Mouse (Mus musculus) MEL (cell line): ENCODE measurements around the gene Ap2b1. TPM values are rescaled to one million over a fixed set of nuclear protein-coding genes. Genes with fewer than 3 reads are reported as not detected.

Source experiments
- DNase-seq: peaks from one replicate; pipeline ENCODE4 v3.0.0; 2011; ENCODE audit warnings: low read depth, low spot score
- H3K27ac ChIP-seq: 2 replicates; pipeline ENCODE4 v1.5.1; 2012; ENCODE audit warnings: low read depth, mild to moderate bottlenecking, control low read depth, low read length, moderate library complexity; ENCODE audit not compliant: control insufficient read depth
- H3K27me3 ChIP-seq, 2 experiments: fragments of 150-350 bp in 1 of 2; sonication (generic) in 1 of 2; 2 replicates each; pipeline ENCODE4 v1.6.1; 2012; ENCODE audit warnings: low read length in 2 of 2, mild to moderate bottlenecking in 2 of 2, improper control_type of control experiment in 1 of 2, moderate library complexity in 1 of 2; ENCODE audit not compliant: insufficient read depth in 2 of 2, control insufficient read depth in 1 of 2
- H3K36me3 ChIP-seq, 2 experiments: 2 replicates each; pipeline ENCODE4 v1.6.1; 2012 to 2014; ENCODE audit warnings: low read length in 2 of 2, improper control_type of control experiment in 1 of 2, inconsistent platforms in 1 of 2, mild to moderate bottlenecking in 1 of 2; ENCODE audit not compliant: insufficient read depth in 2 of 2, control insufficient read depth in 1 of 2
- H3K4me1 ChIP-seq, 2 experiments: fragments of 150-350 bp in 1 of 2; sonication (generic) in 1 of 2; 2 replicates each; pipeline ENCODE4 v1.6.1; 2012; ENCODE audit warnings: low read length in 2 of 2, improper control_type of control experiment in 1 of 2, mild to moderate bottlenecking in 1 of 2; ENCODE audit not compliant: insufficient read depth in 2 of 2, control insufficient read depth in 1 of 2
- H3K4me3 ChIP-seq, 2 experiments: fragments of 150-350 bp in 1 of 2; sonication (generic) in 1 of 2; 2 replicates each; pipeline ENCODE4 v1.5.1; 2012; ENCODE audit warnings: low read depth in 2 of 2, low read length in 2 of 2, mild to moderate bottlenecking in 2 of 2, moderate library complexity in 2 of 2, control low read depth in 1 of 2, improper control_type of control experiment in 1 of 2; ENCODE audit not compliant: control insufficient read depth in 1 of 2, insufficient read depth in 1 of 2
- H3K79me2 ChIP-seq: 2 replicates; pipeline ENCODE4 v1.6.1; 2012; ENCODE audit warnings: mild to moderate bottlenecking, low read length, moderate library complexity; ENCODE audit not compliant: control insufficient read depth, poor library complexity, insufficient read depth
- H3K9ac ChIP-seq: 2 replicates; pipeline ENCODE4 v1.6.1; 2012; ENCODE audit warnings: low read depth, mild to moderate bottlenecking, control low read depth, low read length, moderate library complexity; ENCODE audit not compliant: control insufficient read depth, poor library complexity, severe bottlenecking
- H3K9me3 ChIP-seq: fragments of 150-350 bp; sonication (generic); replicated peaks from 2 replicates; pipeline ENCODE4 v1.6.1; 2012; ENCODE audit warnings: mild to moderate bottlenecking, low read length, improper control_type of control experiment, moderate library complexity; ENCODE audit not compliant: insufficient read depth
- CHD1 ChIP-seq: IDR thresholded peaks from 2 replicates; pipeline ENCODE4 v1.6.1; 2012; ENCODE audit warnings: low read depth, mild to moderate bottlenecking, inconsistent platforms, low read length, improper control_type of control experiment
- CHD2 ChIP-seq: IDR thresholded peaks from 2 replicates; pipeline ENCODE4 v1.6.1; 2011; ENCODE audit warnings: low read length, improper control_type of control experiment
- E2F4 ChIP-seq: IDR thresholded peaks from 2 replicates; pipeline ENCODE4 v1.6.1; 2011; ENCODE audit warnings: low read depth, low read length, improper control_type of control experiment, borderline replicate concordance
- ELF1 ChIP-seq: IDR thresholded peaks from 2 replicates; pipeline ENCODE4 v1.6.1; 2014; ENCODE audit warnings: low read depth, mild to moderate bottlenecking, inconsistent platforms, low read length, improper control_type of control experiment, moderate library complexity
- EP300 ChIP-seq, 2 experiments: IDR thresholded peaks; 2 replicates each; pipeline ENCODE4 v1.6.1; 2011; ENCODE audit warnings: improper control_type of control experiment in 2 of 2, low read length in 2 of 2, low read depth in 1 of 2, mild to moderate bottlenecking in 1 of 2
- GABPA ChIP-seq: IDR thresholded peaks from 2 replicates; pipeline ENCODE4 v1.6.1; 2012; ENCODE audit warnings: low read depth, mild to moderate bottlenecking, inconsistent platforms, low read length, improper control_type of control experiment, moderate library complexity
- GATA1 ChIP-seq: IDR thresholded peaks from 2 replicates; pipeline ENCODE4 v1.6.1; 2011; ENCODE audit warnings: low read depth, low read length, improper control_type of control experiment
- HCFC1 ChIP-seq: IDR thresholded peaks from 2 replicates; pipeline ENCODE4 v1.6.1; 2012; ENCODE audit warnings: low read depth, mild to moderate bottlenecking, inconsistent platforms, low read length, improper control_type of control experiment, moderate library complexity
- JUND ChIP-seq: IDR thresholded peaks from 2 replicates; pipeline ENCODE4 v1.6.1; 2011; ENCODE audit warnings: low read depth, mild to moderate bottlenecking, improper control_type of control experiment, low read length
- MAFK ChIP-seq: IDR thresholded peaks from 2 replicates; pipeline ENCODE4 v1.6.1; 2011; ENCODE audit warnings: low read depth, mild to moderate bottlenecking, low read length, improper control_type of control experiment, borderline replicate concordance
- MAZ ChIP-seq: IDR thresholded peaks from 2 replicates; pipeline ENCODE4 v1.6.1; 2012; ENCODE audit warnings: low read depth, mild to moderate bottlenecking, inconsistent platforms, low read length, improper control_type of control experiment
- MEF2A ChIP-seq: IDR thresholded peaks from 2 replicates; pipeline ENCODE4 v1.6.1; 2014; ENCODE audit warnings: low read depth, mild to moderate bottlenecking, inconsistent platforms, low read length, improper control_type of control experiment; ENCODE audit not compliant: poor library complexity, insufficient replicate concordance, severe bottlenecking; ENCODE audit errors: extremely low read depth
- MXI1 ChIP-seq: IDR thresholded peaks from 2 replicates; pipeline ENCODE4 v1.6.1; 2011; ENCODE audit warnings: mild to moderate bottlenecking, low read depth, low read length, improper control_type of control experiment
- NRF1 ChIP-seq: IDR thresholded peaks from 2 replicates; pipeline ENCODE4 v1.6.1; 2014; ENCODE audit warnings: low read depth, mild to moderate bottlenecking, inconsistent platforms, low read length, improper control_type of control experiment, moderate library complexity; ENCODE audit not compliant: poor library complexity, insufficient read depth, severe bottlenecking
- POLR2A ChIP-seq, 2 experiments: IDR thresholded peaks; 2 replicates each; pipeline ENCODE4 v1.6.1; 2011 to 2012; ENCODE audit warnings: low read length in 2 of 2, mild to moderate bottlenecking in 2 of 2, control low read depth in 1 of 2, improper control_type of control experiment in 1 of 2, low read depth in 1 of 2, moderate library complexity in 1 of 2; ENCODE audit not compliant: control insufficient read depth in 1 of 2, insufficient read depth in 1 of 2, poor library complexity in 1 of 2
- POLR2AphosphoS2 ChIP-seq: IDR thresholded peaks from 2 replicates; pipeline ENCODE4 v1.6.1; 2011; ENCODE audit warnings: low read length, improper control_type of control experiment
- RAD21 ChIP-seq: IDR thresholded peaks from 2 replicates; pipeline ENCODE4 v1.6.1; 2011; ENCODE audit warnings: mild to moderate bottlenecking, low read depth, low read length, improper control_type of control experiment
- SMC3 ChIP-seq: IDR thresholded peaks from 2 replicates; pipeline ENCODE4 v1.6.1; 2011; ENCODE audit warnings: low read depth, low read length, improper control_type of control experiment
- TCF12 ChIP-seq: IDR thresholded peaks from 2 replicates; pipeline ENCODE4 v1.6.1; 2014; ENCODE audit warnings: low read depth, mild to moderate bottlenecking, inconsistent platforms, low read length, improper control_type of control experiment, moderate library complexity
- UBTF ChIP-seq: IDR thresholded peaks from 2 replicates; pipeline ENCODE4 v1.6.1; 2012; ENCODE audit warnings: low read depth, mild to moderate bottlenecking, inconsistent platforms, low read length, improper control_type of control experiment, moderate library complexity, borderline replicate concordance; ENCODE audit not compliant: insufficient read depth
- USF1 ChIP-seq: IDR thresholded peaks from 2 replicates; pipeline ENCODE4 v1.6.1; 2014; ENCODE audit warnings: low read depth, mild to moderate bottlenecking, inconsistent platforms, low read length, improper control_type of control experiment, moderate library complexity
- ZKSCAN1 ChIP-seq: IDR thresholded peaks from 2 replicates; pipeline ENCODE4 v1.6.1; 2012; ENCODE audit warnings: low read depth, mild to moderate bottlenecking, inconsistent platforms, low read length, improper control_type of control experiment, moderate library complexity
- polyA plus RNA-seq, 2 experiments: library from polyadenylated mRNA; stranded (reverse) in 1 of 2; unstranded in 1 of 2; fragments of >175 nt in 1 of 2; fragments of >200 nt in 1 of 2; gene quantifications; 2 replicates each; pipeline versions ENCODE4 v1.2.1 to v1.2.4; 2012; ENCODE audit warnings: low replicate concordance in 2 of 2, low read depth in 1 of 2; ENCODE audit not compliant: insufficient read length in 2 of 2, insufficient read depth in 1 of 2, missing spikeins in 1 of 2
- total RNA-seq: library from RNA; depleted of rRNA; stranded (reverse); fragments of 300-350 nt; gene quantifications from 2 replicates; pipeline ENCODE4 v1.2.3, GENCODE M21; 2012

Ap2b1 gene
- total and polyA plus RNA-seq, 3 experiments, result 60.6 to 165 (median 68.9) TPM

GRCm38 (mm10) chr11:83382876-83383531 lies 84.2 kb downstream of the Ap2b1 start:
- no peak for DNase-seq
- no peaks in the 10 kb centered on the region for H3K27me3 ChIP-seq
- no peaks in the 10 kb centered on the region for H3K4me1 ChIP-seq
- H3K4me3 ChIP-seq, result no peak overlapping the region
- H3K36me3 ChIP-seq, result peaks cover 5 to 10% of the 10 kb centered on the region in 2 experiments
- no peak overlapping the region for H3K9ac ChIP-seq
- no peak overlapping the region for H3K27ac ChIP-seq
- no peaks in the 10 kb centered on the region for H3K79me2 ChIP-seq
- H3K9me3 ChIP-seq, result no peaks in the 10 kb centered on the region
- TF ChIP-seq USF1 (no peak), EP300 (IDR thresholded peaks at IDR 0.05; ENCODE audit: low read depth in 1 of 2, low read length in 2 of 2) (no peak), MXI1 (no peak), NRF1 (no peak), SMC3 (no peak), POLR2A (IDR thresholded peaks at IDR 0.05; ENCODE audit: control insufficient read depth in 1 of 2, insufficient read depth in 1 of 2, low read depth in 1 of 2, low read length in 2 of 2, poor library complexity in 1 of 2) (no peak), E2F4 (no peak)

DNA sequence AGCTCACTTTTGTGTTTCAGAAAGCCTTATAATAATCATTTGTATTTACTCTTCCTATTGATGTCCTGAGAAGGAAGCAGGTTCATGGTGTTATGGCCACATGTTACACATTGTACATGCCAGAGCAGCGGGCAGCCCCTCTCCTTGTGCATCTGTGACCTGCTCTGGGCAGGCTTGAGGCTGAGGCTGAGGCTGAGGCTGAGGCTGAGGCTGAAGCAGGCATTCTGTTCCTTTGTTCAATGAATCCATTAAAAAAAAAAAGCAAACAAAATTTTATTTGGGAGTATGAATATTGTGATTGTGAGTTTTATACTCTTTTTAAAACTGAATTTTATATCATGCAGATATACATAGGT lies 84.7 kb downstream of the Ap2b1 start:
- TF ChIP-seq MAZ, result no peak
- TF ChIP-seq JUND, result no peak
- no peak for TF ChIP-seq MEF2A
- no peak for TF ChIP-seq CHD2
- DNase-seq, result no peak
- H3K79me2 ChIP-seq, result no peaks in the 10 kb centered on the region
- peaks cover 3 to 8% of the 10 kb centered on the region in 2 experiments; a peak in 3 of 4 replicates for H3K36me3 ChIP-seq
- H3K9me3 ChIP-seq, result no peaks in the 10 kb centered on the region
- no peaks in the 10 kb centered on the region for H3K27me3 ChIP-seq
- no peaks in the 10 kb centered on the region for H3K4me1 ChIP-seq
- no peak overlapping the region for H3K9ac ChIP-seq
- no peak overlapping the region for H3K4me3 ChIP-seq
- H3K27ac ChIP-seq, result no peak overlapping the region

- H3K4me3 ChIP-seq, result no peak overlapping the region
- H3K4me1 ChIP-seq, result no peaks in the 10 kb centered on the region
- no peaks in the 10 kb centered on the region for H3K27me3 ChIP-seq
- no peak for DNase-seq
- TF ChIP-seq ELF1, result no peak
- TF ChIP-seq UBTF, result no peak
- TF ChIP-seq RAD21, result no peak
- no peak for TF ChIP-seq CHD1
- TF ChIP-seq TCF12, result no peak
- TF ChIP-seq ZKSCAN1, result no peak
- TF ChIP-seq POLR2AphosphoS2, result no peak
- no peak for TF ChIP-seq GATA1
- no peak for TF ChIP-seq GABPA
- no peak for TF ChIP-seq HCFC1
- TF ChIP-seq MAFK, result no peak
- no peaks in the 10 kb centered on the region for H3K9me3 ChIP-seq
- no peak overlapping the region for H3K27ac ChIP-seq
- peaks cover 0 to 28% of the 10 kb centered on the region in 2 experiments; a peak in 2 of 4 replicates for H3K36me3 ChIP-seq
- H3K79me2 ChIP-seq, result no peaks in the 10 kb centered on the region
- H3K9ac ChIP-seq, result no peak overlapping the region
Observed at GRCm38 (mm10) chr11:83393062-83393461, 94.2 kb downstream of the Ap2b1 start.
